Comparison of ENCODE assay signal across 8 mouse cellular contexts in genomic region chrX:18161796-18162191, GRCm38 (mm10). TPM values are rescaled to one million over a fixed set of nuclear protein-coding genes. Genes with fewer than 3 reads are reported as not detected.
A peak's percentile ranks its signal among the peaks of the same experiment; 100 is the strongest.
DNase-seq lines count a peak whose midpoint lies in the region; ATAC-seq lines count a peak whose summit lies in the region.

No protein-coding gene starts in this region.

- ATAC-seq in embryonic facial prominence, embryonic 15.5 days (ENCODE audit: insufficient number of reproducible peaks, low FRiP score, low TSS enrichment, low read depth) = peak; percentile 61
- ATAC-seq in monocyte, adult 5-6 weeks (replicated peaks; ENCODE audit: insufficient number of reproducible peaks, low FRiP score, low TSS enrichment, poor library complexity, severe bottlenecking) = 0 out of 2 replicates have a peak, but pooled peaks have one; percentile 10

- peak overlapping the region; percentile 92 for H3K27ac ChIP-seq in embryonic facial prominence, embryonic 15.5 days (replicated peaks)
- peak overlapping the region; percentile 93 for H3K27ac ChIP-seq in limb, embryonic 10.5 days

- H3K4me1 ChIP-seq in embryonic facial prominence, embryonic 15.5 days = no peaks in the 10 kb centered on the region
- H3K4me1 ChIP-seq in limb, embryonic 10.5 days = no peaks in the 10 kb centered on the region

- H3K4me2 ChIP-seq in embryonic facial prominence, embryonic 15.5 days (replicated peaks) = peak overlapping the region; percentile 60

- no peaks in the 10 kb centered on the region for H3K9me3 ChIP-seq in embryonic facial prominence, embryonic 15.5 days (replicated peaks)
- no peaks in the 10 kb centered on the region for H3K9me3 ChIP-seq in limb, embryonic 10.5 days (replicated peaks)

- H3K27me3 ChIP-seq in embryonic facial prominence, embryonic 15.5 days = no peaks in the 10 kb centered on the region
- no peaks in the 10 kb centered on the region for H3K27me3 ChIP-seq in limb, embryonic 10.5 days (ENCODE audit: low read depth, poor library complexity, severe bottlenecking)

- DNase-seq in layer of hippocampus, adult 9-10 months (ENCODE audit: low spot score) = peak; percentile 55
- DNase-seq in layer of hippocampus, adult 11-12 months (ENCODE audit: low spot score) = no peak
- DNase-seq in brain, adult 2 months (ENCODE audit: low read depth, low spot score) = peak; percentile 36
- DNase-seq in limb, embryonic 10.5 days (ENCODE audit: low spot score) = no peak
- DNase-seq in gastrocnemius, postnatal 10 days = no peak
- no peak for DNase-seq in adrenal gland, postnatal 36 days

- no peaks in the 10 kb centered on the region for H3K36me3 ChIP-seq in embryonic facial prominence, embryonic 15.5 days
- no peaks in the 10 kb centered on the region for H3K36me3 ChIP-seq in limb, embryonic 10.5 days

- whole genome bisulfite sequencing in embryonic facial prominence, embryonic 15.5 days = under 1% methylated on average over 28 of the region's 28 CpGs
- WGBS in limb, embryonic 10.5 days = under 1% methylated on average over 26 of the region's 28 CpGs

- peak overlapping the region; percentile 60 for H3K9ac ChIP-seq in embryonic facial prominence, embryonic 15.5 days

- H3K4me3 ChIP-seq in embryonic facial prominence, embryonic 15.5 days (replicated peaks) = peak overlapping the region; percentile 77
- H3K4me3 ChIP-seq in limb, embryonic 10.5 days = peak overlapping the region; percentile 88

RNA-seq across cellular contexts. Expression of gene Kdm6a, which starts 0.6 kb away (rescaled TPM):
- 22.4 and 22.6 TPM in 2 replicates for polyA plus RNA-seq in embryonic facial prominence, embryonic 15.5 days (2015; fragmentation: Nextera tagmentation; extraction: Ambion mirVana)
- polyA plus RNA-seq in limb, embryonic 10.5 days (2016; fragmentation: Nextera tagmentation; extraction: Ambion mirVana) = 23.2 and 26.9 TPM in 2 replicates
- 62.3 to 100 TPM (median 89.7 TPM) in 3 replicates for total RNA-seq in monocyte, adult 5-6 weeks (2017)
- total RNA-seq in gastrocnemius, postnatal 10 days (2021) = 10 to 100 TPM; 21.9 to 44.3 TPM
- 10 to 100 TPM; 37.2 to 79.4 TPM for total RNA-seq in adrenal gland, postnatal 36 days (2021)

RNA-seq across cellular contexts. Expression of gene Dusp21, which starts 16.1 kb away (rescaled TPM):
- not detected in 2 replicates for polyA plus RNA-seq in embryonic facial prominence, embryonic 15.5 days (2015; fragmentation: Nextera tagmentation; extraction: Ambion mirVana)
- not detected in 2 replicates for polyA plus RNA-seq in limb, embryonic 10.5 days (2016; fragmentation: Nextera tagmentation; extraction: Ambion mirVana)
- 0.75 TPM in 1 of 3 replicates, not detected in the others for total RNA-seq in monocyte, adult 5-6 weeks (2017)
- total RNA-seq in gastrocnemius, postnatal 10 days (2021) = not detected
- total RNA-seq in adrenal gland, postnatal 36 days (2021) = not detected

Comparison
In these comparisons a context has a peak if more than half of its experiments do, and no peak if none do; other contexts are left out.
1. DNase-seq: peak in layer of hippocampus, adult 9-10 months (single experiment) and brain, adult 2 months (single experiment); none in layer of hippocampus, adult 11-12 months (single experiment), limb, embryonic 10.5 days (single experiment), gastrocnemius, postnatal 10 days (single experiment) and adrenal gland, postnatal 36 days (0 of 2).